Comparison of ENCODE assay signal across 11 mouse cellular contexts in the genomic region with DNA sequence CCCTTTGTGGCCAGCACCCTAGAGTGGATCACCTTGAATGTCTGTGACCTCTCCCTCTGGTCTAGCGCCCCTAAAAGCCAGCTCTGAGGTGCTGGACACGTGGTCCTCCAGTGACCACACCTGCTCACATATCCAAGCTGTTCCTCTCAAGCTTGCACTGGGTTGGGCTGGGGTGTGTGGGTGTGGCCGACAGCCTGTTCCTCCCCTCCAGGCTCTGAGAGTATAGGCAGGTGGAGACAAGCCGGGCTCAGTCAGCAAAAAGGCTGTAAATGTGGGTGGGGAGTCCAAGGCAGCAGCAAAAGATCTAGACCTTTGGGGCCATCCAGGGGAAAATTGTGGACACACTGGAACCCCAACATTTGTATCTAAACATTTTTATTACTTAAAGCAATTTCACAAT. TPM values are rescaled to one million over a fixed set of nuclear protein-coding genes. Genes with fewer than 3 reads are reported as not detected.
DNase-seq lines count a peak whose midpoint lies in the region; ATAC-seq lines count a peak whose summit lies in the region.
"Had no signal": no experiment of that assay in that cellular context is flagged by ENCODE, and none has a peak within 500 bp of the region (broad histone marks: within the 10 kb centered on the region; RNA-seq: fewer than 3 reads in every experiment).

No protein-coding gene starts in this region.

- peaks cover 5% of the 10 kb centered on the region; the same call in 1 of the 2 replicates for H3K27me3 ChIP-seq in lung, embryonic 16.5 days (ENCODE audit: control insufficient read depth, insufficient read depth, low read depth, low read length)
- H3K27me3 ChIP-seq in forebrain, embryonic 11.5 days (ENCODE audit: control insufficient read depth, insufficient read depth, low read length), result peaks cover 13% of the 10 kb centered on the region

- no peak overlapping the region for H3K9ac ChIP-seq in lung, embryonic 16.5 days (ENCODE audit: low read length)
- no peak overlapping the region for H3K9ac ChIP-seq in forebrain, embryonic 11.5 days (ENCODE audit: low read length)
- H3K9ac ChIP-seq: embryonic facial prominence, embryonic 13.5 days had no signal

- H3K27ac ChIP-seq in lung, embryonic 16.5 days (ENCODE audit: low read length), result no peak overlapping the region
- no peak overlapping the region for H3K27ac ChIP-seq in forebrain, embryonic 11.5 days (ENCODE audit: low read depth, low read length)

- 25% methylated on average over 4 of the region's 4 CpGs for WGBS in lung, embryonic 16.5 days
- WGBS in forebrain, embryonic 11.5 days, result 31% methylated on average over 4 of the region's 4 CpGs

- no peaks in the 10 kb centered on the region for H3K36me3 ChIP-seq in lung, embryonic 16.5 days (ENCODE audit: control insufficient read depth, insufficient read depth, low read length)
- H3K36me3 ChIP-seq in forebrain, embryonic 11.5 days (ENCODE audit: control insufficient read depth, insufficient read depth, low read length), result no peaks in the 10 kb centered on the region
- H3K36me3 ChIP-seq: embryonic facial prominence, embryonic 13.5 days had no signal

- H3K4me1 ChIP-seq in lung, embryonic 16.5 days (replicated peaks; ENCODE audit: control insufficient read depth, insufficient read depth, low read length), result peaks cover 30% of the 10 kb centered on the region
- H3K4me1 ChIP-seq in forebrain, embryonic 11.5 days (replicated peaks; ENCODE audit: control insufficient read depth, insufficient read depth, low read length), result peaks cover 13% of the 10 kb centered on the region

- H3K4me3 ChIP-seq in lung, embryonic 16.5 days (ENCODE audit: low read length), result no peak overlapping the region
- H3K4me3 ChIP-seq in forebrain, embryonic 11.5 days (ENCODE audit: low read depth, low read length), result no peak overlapping the region
- H3K4me3 ChIP-seq: embryonic facial prominence, embryonic 13.5 days had no signal

- H3K9me3 ChIP-seq in lung, embryonic 16.5 days (ENCODE audit: control insufficient read depth, low read length), result no peaks in the 10 kb centered on the region
- no peaks in the 10 kb centered on the region for H3K9me3 ChIP-seq in forebrain, embryonic 11.5 days (ENCODE audit: control insufficient read depth, low read length)
- H3K9me3 ChIP-seq: embryonic facial prominence, embryonic 13.5 days had no signal

- H3K4me2 ChIP-seq in lung, embryonic 16.5 days (ENCODE audit: low read depth, low read length), result no peak overlapping the region
- no peak overlapping the region for H3K4me2 ChIP-seq in forebrain, embryonic 11.5 days (ENCODE audit: low read depth, low read length, severe bottlenecking)
- H3K4me2 ChIP-seq: embryonic facial prominence, embryonic 13.5 days had no signal

- DNase-seq in thymus, postnatal 14 days, result peak; percentile 44
- DNase-seq in thymus, postnatal 10 days (ENCODE audit: low spot score in 2 of 2), result no peak
- DNase-seq in yolk sac, embryonic 10.5 days (ENCODE audit: low spot score), result peak; percentile 77
- DNase-seq in forebrain, embryonic 11.5 days (ENCODE audit: low spot score), result no peak
- DNase-seq in cerebellum, postnatal 10 days, result no peak
- no peak for DNase-seq in embryo, embryonic 11 days
- DNase-seq: kidney, adult 11 months; right cerebral cortex, postnatal 4 days had no signal

- ATAC-seq in erythroblast, adult 5-6 weeks (replicated peaks; ENCODE audit: low FRiP score, poor library complexity, severe bottlenecking), result peak; percentile 79
- ATAC-seq in lung, embryonic 16.5 days (ENCODE audit: low read depth), result peak; percentile 58
- no peak for ATAC-seq in forebrain, embryonic 11.5 days (replicated peaks; ENCODE audit: low FRiP score)

RNA-seq across cellular contexts. Expression of a gene that starts 4.6 kb away (rescaled TPM):
- total RNA-seq in erythroblast, adult 5-6 weeks (2015; ENCODE audit: low replicate concordance), result not detected in 2 replicates
- total RNA-seq in erythroblast, adult 5-6 weeks (2017; ENCODE audit: low replicate concordance), result 0.77 TPM in 1 of 2 replicates, not detected in the other
- polyA plus RNA-seq in lung, embryonic 16.5 days (2015; fragmentation: Nextera tagmentation; extraction: Ambion mirVana), result 2.2 and 3.9 TPM in 2 replicates
- 1.2 and 2.2 TPM in 2 replicates for polyA plus RNA-seq in forebrain, embryonic 11.5 days (2014; fragmentation: Nextera tagmentation; extraction: Ambion mirVana)

RNA-seq across cellular contexts. Expression of a gene that starts 45.3 kb away (rescaled TPM):
- 0.19 TPM in 1 of 2 replicates, not detected in the other for total RNA-seq in erythroblast, adult 5-6 weeks (2015; ENCODE audit: low replicate concordance)
- total RNA-seq in erythroblast, adult 5-6 weeks (2017; ENCODE audit: low replicate concordance), result 0.14 TPM in 1 of 2 replicates, not detected in the other
- 0.06 and 0.11 TPM in 2 replicates for polyA plus RNA-seq in lung, embryonic 16.5 days (2015; fragmentation: Nextera tagmentation; extraction: Ambion mirVana)
- polyA plus RNA-seq in forebrain, embryonic 11.5 days (2014; fragmentation: Nextera tagmentation; extraction: Ambion mirVana), result not detected in 2 replicates

Comparison
In these comparisons a context has a peak if more than half of its experiments do, and no peak if none do; other contexts are left out.
1. DNase-seq: peak in thymus, postnatal 14 days (single experiment) and yolk sac, embryonic 10.5 days (single experiment); none in thymus, postnatal 10 days (0 of 2), forebrain, embryonic 11.5 days (single experiment), cerebellum, postnatal 10 days (0 of 2) and embryo, embryonic 11 days (single experiment).